Mouse (Mus musculus) intestine, postnatal 0 days (tissue): Measurements from ENCODE around the gene Dkc1. TPM values are rescaled to one million over a fixed set of nuclear protein-coding genes. Genes with fewer than 3 reads are reported as not detected.

ENCODE experiments used
- ATAC-seq: fragments of 200-750 bp; cut with Nextera tagmentation; 2 replicates; pipeline ENCODE4 v1.8.0; 2017; ENCODE audit warnings: mild to moderate bottlenecking, moderate TSS enrichment, moderate library complexity
- H3K27ac ChIP-seq: fragments of 300-500 bp; sonication (generic); 2 replicates; pipeline ENCODE4 v1.5.1; 2014; ENCODE audit warnings: mild to moderate bottlenecking, low read depth, low read length, moderate library complexity
- H3K27me3 ChIP-seq: fragments of 300-500 bp; sonication (generic); replicated peaks from 2 replicates; pipeline ENCODE4 v1.6.1; 2014; ENCODE audit warnings: low read length, mixed read lengths; ENCODE audit not compliant: control insufficient read depth, insufficient read depth
- H3K36me3 ChIP-seq: fragments of 300-500 bp; sonication (generic); 2 replicates; pipeline ENCODE4 v1.6.1; 2014; ENCODE audit warnings: mild to moderate bottlenecking, moderate library complexity; ENCODE audit not compliant: control insufficient read depth, insufficient read depth
- H3K4me1 ChIP-seq: fragments of 300-500 bp; sonication (generic); replicated peaks from 2 replicates; pipeline ENCODE4 v1.6.1; 2014; ENCODE audit warnings: antibody characterized with exemption, low read length, mixed read lengths; ENCODE audit not compliant: control insufficient read depth, insufficient read depth
- H3K4me2 ChIP-seq: fragments of 300-500 bp; sonication (generic); replicated peaks from 2 replicates; pipeline ENCODE4 v1.6.1; 2014; ENCODE audit warnings: low read depth, mild to moderate bottlenecking, moderate library complexity
- H3K4me3 ChIP-seq: fragments of 300-500 bp; sonication (generic); 2 replicates; pipeline ENCODE4 v1.5.1; 2014; ENCODE audit warnings: low read depth, low read length
- H3K9ac ChIP-seq: fragments of 300-500 bp; sonication (generic); 2 replicates; pipeline ENCODE4 v1.6.1; 2014; ENCODE audit warnings: mild to moderate bottlenecking, low read depth, low read length
- H3K9me3 ChIP-seq: fragments of 300-500 bp; sonication (generic); 2 replicates; pipeline ENCODE4 v1.6.1; 2016; ENCODE audit warnings: mixed run types; ENCODE audit not compliant: control insufficient read depth
- CTCF ChIP-seq: sonication (generic); IDR thresholded peaks from 2 replicates; pipeline ENCODE4 v1.5.1; 2016; ENCODE audit warnings: low read depth, mild to moderate bottlenecking, control low read depth, antibody characterized with exemption, moderate library complexity
- WGBS: fragments of 180-500 bp; shearing (Covaris S2); extraction: QIAGEN DNeasy Blood & Tissue Kit; methylation state at CpG from one replicate; pipeline ENCODE4 v1.1.7; 2014; 5-methylcytosine and 5-hydroxymethylcytosine counted together
- polyA plus RNA-seq: library from polyadenylated mRNA; unstranded; fragments of >200 nt; fragmentation: Nextera tagmentation; extraction: Ambion mirVana; gene quantifications from 2 replicates; pipeline ENCODE4 v1.2.1, GENCODE M21; 2015

The Dkc1 gene
- polyA plus RNA-seq, 1 experiment from 2014 or later: 27.3 TPM

DNA sequence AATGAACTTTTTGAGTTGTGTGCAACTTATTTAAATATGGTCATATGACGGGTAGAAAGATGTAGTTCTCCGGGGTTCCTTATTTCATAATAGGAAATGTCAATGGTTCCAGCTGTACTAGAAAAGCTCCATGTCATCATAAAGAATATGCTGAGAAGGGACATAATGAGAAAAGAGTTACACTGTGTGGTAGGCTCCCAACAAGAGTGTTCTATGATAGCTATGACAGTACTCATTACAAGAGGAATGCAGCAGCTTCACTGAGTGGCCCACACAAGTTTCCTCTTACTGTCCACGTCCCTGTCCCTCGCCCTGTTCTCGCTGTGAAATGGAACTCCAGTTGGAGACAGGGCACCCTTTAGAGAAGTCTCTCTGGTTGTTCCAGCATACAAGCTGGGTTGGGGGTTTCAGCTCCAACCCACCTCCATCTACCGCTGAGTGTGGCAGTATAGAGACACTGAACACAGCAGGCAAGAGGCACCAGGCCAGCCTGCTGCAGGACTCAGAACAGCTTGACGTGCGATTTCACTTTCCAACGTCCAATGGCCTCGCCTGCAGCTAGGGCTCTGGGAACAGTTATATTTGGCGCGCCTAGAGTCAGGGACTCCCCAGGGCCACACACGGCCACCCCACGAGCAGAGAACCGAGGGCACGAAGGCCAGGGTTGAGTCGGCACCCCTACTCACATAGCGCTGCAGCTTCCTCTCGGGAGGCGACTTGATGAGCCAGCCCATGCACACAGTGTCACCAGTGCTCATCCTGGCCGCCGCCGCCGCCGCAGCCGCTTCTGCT, 11.5 kb upstream of the Dkc1 start:
- Histone ChIP-seq H3K4me1 (no peaks in the 10 kb centered on the region), H3K9ac (no peak overlapping the region), H3K4me3 (peak overlapping the region; percentile 44), H3K27ac (no peak overlapping the region), H3K9me3 (no peaks in the 10 kb centered on the region), H3K27me3 (no peaks in the 10 kb centered on the region), H3K36me3 (no peaks in the 10 kb centered on the region), H3K4me2 (peak overlapping the region; percentile 67)
- 25% methylated on average over 25 of the region's 26 CpGs for WGBS
- TF ChIP-seq CTCF: no peak
- ATAC-seq: no peak

GRCm38 (mm10) chrX:75084774-75085508, 10.7 kb upstream of the Dkc1 start, which contains the start of gene Gab3:
TSS of gene Gab3 (minus strand) at chrX:75085458.
- Histone ChIP-seq H3K4me2 (peak within 1 kb of the TSS; percentile 67), H3K27ac (no peak within 1 kb of the TSS), H3K9me3 (no peaks in the 10 kb centered on the region), H3K4me3 (peak within 1 kb of the TSS; percentile 44), H3K9ac (no peak within 1 kb of the TSS), H3K27me3 (no peaks in the 10 kb centered on the region), H3K4me1 (no peaks in the 10 kb centered on the region), H3K36me3 (no peaks in the 10 kb centered on the region)
- 26% methylated on average over 7 of the region's 17 CpGs for WGBS
- TF ChIP-seq CTCF: no peak
- 0 out of 2 replicates have a peak, but pooled peaks have one; percentile 64 for ATAC-seq

- no peak for ATAC-seq
- Histone ChIP-seq H3K4me3 (no peak overlapping the region), H3K9me3 (no peaks in the 10 kb centered on the region), H3K9ac (no peak overlapping the region), H3K4me1 (no peaks in the 10 kb centered on the region), H3K27ac (no peak overlapping the region), H3K4me2 (no peak overlapping the region), H3K36me3 (no peaks in the 10 kb centered on the region), H3K27me3 (no peaks in the 10 kb centered on the region)
- TF ChIP-seq CTCF: peak; percentile 40; the same call in 1 of the 2 replicates
- 28% methylated on average over 1 of the region's 1 CpGs for WGBS
Observed at GRCm38 (mm10) chrX:75085654-75086053, 10.0 kb upstream of the Dkc1 start.

GRCm38 (mm10) chrX:75096163-75096770, 613 bp downstream of the Dkc1 start:
- Histone ChIP-seq H3K4me1 (no peaks in the 10 kb centered on the region), H3K27me3 (no peaks in the 10 kb centered on the region), H3K36me3 (no peaks in the 10 kb centered on the region), H3K9me3 (no peaks in the 10 kb centered on the region), H3K4me3 (peak overlapping the region; percentile 46), H3K9ac (peak overlapping the region; percentile 18; the same call in 1 of the 2 replicates), H3K27ac (peak overlapping the region; percentile 46; the same call in 1 of the 2 replicates), H3K4me2 (peak overlapping the region; percentile 61)
- WGBS: 18% methylated on average over 23 of the region's 23 CpGs
- no peak for TF ChIP-seq CTCF
- ATAC-seq: no peak

DNA sequence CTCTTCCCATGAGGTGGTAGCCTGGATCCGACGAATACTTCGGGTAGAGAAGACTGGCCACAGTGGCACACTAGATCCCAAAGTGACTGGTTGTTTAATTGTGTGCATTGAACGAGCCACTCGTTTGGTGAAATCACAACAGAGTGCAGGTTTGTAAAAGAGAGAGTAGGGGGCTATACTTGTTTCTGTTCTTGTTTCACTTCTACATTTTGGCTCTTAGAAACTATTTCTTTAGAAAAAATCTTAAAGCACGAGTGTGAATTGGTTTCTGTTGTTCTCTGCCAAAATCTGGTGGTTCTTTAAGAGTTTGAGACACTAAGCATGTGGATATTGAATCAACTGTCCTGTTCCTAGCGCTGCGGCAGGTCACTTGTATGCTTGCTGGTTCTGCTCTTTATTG, 3.1 kb downstream of the Dkc1 start:
- H3K4me3 ChIP-seq: no peak overlapping the region
- no peaks in the 10 kb centered on the region for H3K27me3 ChIP-seq
- H3K9me3 ChIP-seq: no peaks in the 10 kb centered on the region
- H3K4me1 ChIP-seq: no peaks in the 10 kb centered on the region
- TF ChIP-seq CTCF: no peak
- no peak overlapping the region for H3K9ac ChIP-seq
- ATAC-seq: no peak
- H3K4me2 ChIP-seq: no peak overlapping the region
- no peak overlapping the region for H3K27ac ChIP-seq
- 88% methylated on average over 8 of the region's 8 CpGs for WGBS
- no peaks in the 10 kb centered on the region for H3K36me3 ChIP-seq

- H3K27ac ChIP-seq: no peak overlapping the region
- H3K4me2 ChIP-seq: no peak overlapping the region
- 80% methylated on average over 6 of the region's 6 CpGs for WGBS
- no peaks in the 10 kb centered on the region for H3K36me3 ChIP-seq
- H3K4me3 ChIP-seq: no peak overlapping the region
- ATAC-seq: no peak
- TF ChIP-seq CTCF: no peak
- no peaks in the 10 kb centered on the region for H3K27me3 ChIP-seq
- H3K4me1 ChIP-seq: no peaks in the 10 kb centered on the region
- no peaks in the 10 kb centered on the region for H3K9me3 ChIP-seq
- no peak overlapping the region for H3K9ac ChIP-seq
Observed at GRCm38 (mm10) chrX:75102293-75102692, 6.6 kb downstream of the Dkc1 start.
